Mouse (Mus musculus) adrenal gland, adult (tissue): ENCODE measurements at regions not wholly inside any gene's neighbourhood (a gene's known extent, or its start where the extent isn't known, plus 50 kb on each side); places are given as distances from the start of the nearest gene placed in this dataset.
"Not testable (repeated sequence)": the region's sequence is repeated elsewhere in the genome, so short reads cannot be mapped to it uniquely, and the experiment has no call there.

Experiments
- DNase-seq, 2 experiments: peaks; one replicate each; pipeline ENCODE4 v3.0.0; 2022 to 2023; ENCODE audit warnings: low spot score in 1 of 2; ENCODE audit not compliant: inconsistent age in 2 of 2

DNA sequence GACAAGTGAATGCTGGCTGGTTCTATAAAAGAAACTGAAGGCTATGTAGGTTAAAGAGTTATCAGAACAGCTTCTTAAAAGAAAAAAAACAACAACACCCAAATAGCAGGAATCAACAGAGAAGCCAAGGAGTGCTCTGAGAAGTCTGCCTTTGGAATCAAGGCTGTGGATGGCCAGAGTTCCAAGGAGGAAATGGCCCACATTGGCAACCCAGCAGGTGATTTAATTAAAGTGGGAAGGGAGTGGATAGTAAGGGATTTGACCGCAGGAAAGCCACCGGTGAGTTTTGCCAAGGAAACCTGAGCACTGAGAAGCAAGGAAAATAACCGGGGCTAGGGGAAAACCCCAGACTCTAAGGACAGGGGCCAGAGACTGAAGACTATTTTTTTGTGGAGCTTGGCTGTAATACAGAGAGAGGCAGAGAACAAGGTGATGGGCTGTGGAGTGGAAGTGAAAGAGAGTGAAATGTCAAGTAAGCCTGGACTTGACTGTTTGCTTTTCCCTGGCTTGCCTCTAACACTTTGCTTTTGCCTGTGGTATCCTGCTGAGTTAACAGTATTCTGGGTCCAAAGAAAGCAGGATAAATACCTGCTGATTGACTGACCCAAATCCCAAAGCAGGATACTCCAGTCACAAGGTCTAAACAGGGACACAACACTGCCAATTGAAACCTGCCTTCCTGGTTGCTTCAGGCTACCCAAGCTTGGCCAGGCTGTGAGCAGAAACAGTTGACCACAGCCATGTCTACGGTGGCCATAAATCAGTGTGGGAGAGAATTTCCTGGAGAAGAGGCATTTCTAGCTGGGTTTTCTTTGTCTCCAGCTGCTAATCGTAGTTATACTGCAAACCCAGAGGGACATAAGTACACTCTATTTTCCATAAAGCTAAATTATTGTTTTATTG is 125.9 kb downstream of the Arrdc3 start:
- peak in 1 of 2 experiments; percentile 17 for DNase-seq

DNA sequence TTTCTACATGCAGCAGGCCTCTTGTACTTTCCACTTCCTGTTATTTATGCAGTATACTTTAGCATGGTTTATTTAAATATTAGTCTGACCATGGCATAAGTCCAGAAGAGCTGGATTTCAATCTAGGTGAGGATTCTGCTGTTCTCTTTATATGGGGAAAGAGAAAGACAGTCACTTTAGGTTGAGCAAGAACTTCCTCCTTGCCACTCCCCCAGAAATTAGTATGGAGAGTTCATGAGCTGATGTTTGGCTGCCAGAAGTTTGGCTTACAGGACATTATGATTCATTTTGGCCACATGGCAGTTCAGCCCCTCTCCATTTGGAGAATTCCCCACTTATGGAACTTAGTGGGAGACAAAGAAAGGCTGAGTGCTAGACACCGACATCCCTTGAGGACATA is 130.8 kb downstream of the Arrdc3 start:
- no peak for DNase-seq

DNA sequence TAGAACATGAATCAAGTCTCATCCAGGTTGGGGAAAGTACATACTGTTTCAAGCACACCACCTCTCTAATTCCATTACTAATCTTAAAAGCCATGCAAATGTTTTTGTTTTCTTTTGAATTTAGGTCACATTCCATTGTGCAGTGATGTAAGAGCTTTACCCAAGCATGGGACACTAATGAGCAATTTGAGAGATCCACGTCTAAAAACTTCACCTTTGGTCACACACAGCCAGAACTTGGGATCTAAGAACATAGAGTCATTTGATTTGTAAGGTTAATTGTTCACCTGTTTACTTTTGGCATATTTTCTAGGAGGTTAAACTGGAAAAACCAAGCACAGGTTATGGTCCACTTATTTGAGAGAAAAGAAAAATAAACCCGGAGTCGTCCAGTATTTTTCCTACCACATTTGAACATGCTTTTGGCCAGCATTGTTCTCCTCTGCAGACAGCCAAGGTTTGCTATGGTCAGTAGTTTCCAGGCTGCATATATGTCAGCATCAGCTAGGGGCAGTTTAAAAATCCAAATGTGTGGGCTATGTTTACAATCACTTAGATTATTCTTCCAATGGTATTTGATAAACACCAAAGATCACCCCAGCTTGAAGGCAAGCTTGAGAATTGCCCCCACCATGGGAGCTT is 137.0 kb downstream of the Arrdc3 start:
- no peak for DNase-seq

DNA sequence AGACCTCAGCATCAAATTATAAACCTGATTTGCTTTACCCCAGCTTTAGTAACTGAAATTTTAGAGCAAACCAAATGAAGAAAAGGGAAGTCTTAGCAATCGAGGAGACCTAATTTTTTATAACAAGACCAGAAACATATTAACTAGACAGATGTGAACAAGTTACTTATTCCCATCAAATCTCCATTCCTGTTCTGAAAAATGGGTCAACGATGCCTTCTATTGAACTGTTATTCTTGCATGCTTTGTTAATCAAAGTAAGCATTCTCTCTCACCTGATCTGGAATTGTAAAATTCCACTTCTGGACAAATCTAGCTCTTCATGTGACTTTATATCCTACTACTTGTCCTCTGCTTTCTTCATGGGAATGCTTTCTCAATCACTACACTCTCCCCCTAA is 137.6 kb downstream of the Arrdc3 start:
- no peak for DNase-seq

DNA sequence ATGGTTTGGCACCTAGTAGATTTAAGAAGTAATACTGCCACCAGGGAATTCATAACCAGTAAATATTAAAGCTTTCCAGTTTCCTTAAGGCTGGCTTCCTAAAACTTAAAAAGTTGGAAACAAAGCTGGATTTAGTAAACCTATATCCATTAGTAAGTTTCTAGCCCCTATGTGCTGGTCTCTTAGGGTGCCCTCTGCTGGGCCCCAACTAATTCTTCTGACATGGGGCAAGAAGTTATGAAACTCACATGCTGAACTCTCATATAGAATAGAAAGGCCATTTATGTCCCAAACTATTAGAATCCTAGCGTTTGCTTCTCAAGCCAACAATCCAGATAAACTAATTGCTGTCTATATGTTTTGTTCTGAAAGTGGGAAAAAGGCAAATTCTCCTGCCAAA is 139.2 kb downstream of the Arrdc3 start:
- peak in 1 of 2 experiments; percentile 63 for DNase-seq

DNA sequence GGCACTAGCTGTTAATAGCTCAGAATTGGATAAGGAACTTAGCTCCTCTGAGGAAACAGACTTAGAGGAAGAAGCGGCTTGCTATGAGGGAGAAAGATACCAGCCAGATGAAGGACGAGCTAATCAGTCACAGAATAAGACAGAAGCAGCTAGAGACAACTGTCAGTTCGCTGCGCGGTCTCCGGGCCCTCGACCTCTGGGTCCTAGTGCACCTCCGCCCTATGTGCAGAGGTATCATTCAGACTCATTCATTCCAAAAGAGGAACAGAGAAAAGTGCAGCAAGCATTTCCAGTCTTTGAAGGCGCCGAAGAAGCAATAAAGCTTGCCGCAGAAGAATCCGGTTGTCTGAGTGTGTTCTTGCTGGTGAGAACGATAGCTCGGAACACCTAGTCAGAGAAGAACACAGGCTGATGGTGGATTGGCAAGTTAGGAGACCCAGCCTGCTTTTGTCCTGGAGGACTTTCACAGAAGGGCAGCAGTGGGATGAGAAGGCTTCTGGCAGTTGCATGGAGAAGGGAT is 142.1 kb downstream of the Arrdc3 start:
- not testable (repeated sequence) for DNase-seq

DNA sequence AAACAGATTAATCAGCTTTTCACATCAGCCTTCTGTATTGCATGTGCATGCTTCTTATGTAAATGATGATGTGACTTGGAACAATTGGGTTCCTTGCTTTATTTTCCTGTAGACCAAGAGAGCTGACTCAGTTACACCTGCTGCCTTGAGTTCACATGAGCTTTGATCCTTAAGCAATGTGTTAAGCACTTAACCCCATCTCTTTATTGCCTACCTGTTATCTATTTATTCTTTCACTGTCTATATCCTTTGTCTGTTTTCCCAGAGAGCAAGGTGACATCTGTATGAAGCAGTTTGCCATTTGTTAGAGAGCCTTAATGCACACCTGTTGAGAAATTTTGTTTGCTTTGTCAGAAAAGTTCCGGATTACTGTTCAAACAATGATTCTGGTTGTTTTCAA is 154.1 kb downstream of the Arrdc3 start:
- no peak for DNase-seq

DNA sequence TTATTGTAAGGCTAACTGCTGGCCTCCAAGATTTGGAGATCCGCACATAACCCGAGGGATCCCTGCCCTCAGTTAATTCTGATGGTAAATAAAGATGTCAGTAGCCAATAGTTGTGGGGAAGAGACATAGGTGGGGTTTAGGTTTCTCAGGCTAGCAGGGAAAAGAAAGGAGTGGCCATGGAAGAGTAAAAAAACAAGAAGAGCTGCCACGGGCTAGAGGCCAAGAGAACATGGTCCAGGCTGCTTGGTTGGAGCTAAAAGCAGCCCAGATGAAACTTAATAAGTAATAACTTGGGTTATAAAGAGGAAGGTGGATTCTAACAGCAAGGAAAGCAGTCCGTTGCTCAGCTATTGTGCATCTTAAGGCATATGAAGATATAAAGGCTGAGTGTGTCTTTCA is 155.6 kb downstream of the Arrdc3 start:
- DNase-seq = no peak

DNA sequence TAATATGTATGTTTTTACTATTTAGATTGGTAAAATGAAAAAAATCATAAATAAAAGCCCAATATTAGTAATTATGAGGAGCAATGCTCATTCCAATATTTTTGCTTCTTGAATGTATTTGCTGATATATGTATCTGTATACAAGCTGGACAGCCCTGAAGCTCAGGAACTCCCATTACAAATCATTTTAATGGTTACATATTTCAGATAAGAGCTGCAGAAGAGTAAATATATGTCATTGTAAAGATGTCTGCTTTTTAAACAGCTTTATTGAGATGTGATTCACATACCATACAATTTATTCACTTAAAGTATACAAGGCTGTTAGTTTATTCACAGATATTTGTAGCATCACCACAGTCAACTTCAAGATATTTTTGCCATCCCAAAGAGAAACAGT is 157.3 kb downstream of the Arrdc3 start:
- DNase-seq = no peak

DNA sequence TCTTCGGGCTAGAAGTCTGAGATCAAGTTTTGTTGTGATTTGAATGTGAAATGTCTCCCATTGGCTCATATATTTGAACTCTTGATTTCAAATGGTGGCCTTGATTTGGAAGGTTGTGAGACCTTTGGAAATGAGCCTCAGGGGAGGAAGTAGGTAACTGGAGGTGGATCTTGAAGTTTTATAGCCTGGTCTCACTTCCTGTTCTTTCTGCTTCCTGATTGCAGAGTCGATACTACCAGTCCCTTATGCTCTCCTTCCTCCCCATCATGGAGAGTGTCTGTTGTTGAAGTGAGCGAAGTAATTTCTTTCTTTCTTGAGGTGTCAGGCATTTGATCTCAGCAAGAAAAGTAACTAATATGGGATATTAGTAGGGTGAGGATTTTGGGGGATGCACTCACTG is 158.5 kb downstream of the Arrdc3 start:
- no peak for DNase-seq
